Mouse (Mus musculus): ENCODE data around the gene Fscn1.

Fscn1 gene

GRCm38 (mm10) chr5:142959576-142960556 is at the start of gene Fscn1:
TSS of gene Fscn1 (plus strand) at chr5:142960343.
- DNase-seq (ENCODE audit: low read depth, low spot score), result peak; percentile 54

- no peak for DNase-seq (ENCODE audit: low read depth, low spot score)
Measured at GRCm38 (mm10) chr5:142911629-142912028, 48.5 kb upstream of the Fscn1 start.

DNA sequence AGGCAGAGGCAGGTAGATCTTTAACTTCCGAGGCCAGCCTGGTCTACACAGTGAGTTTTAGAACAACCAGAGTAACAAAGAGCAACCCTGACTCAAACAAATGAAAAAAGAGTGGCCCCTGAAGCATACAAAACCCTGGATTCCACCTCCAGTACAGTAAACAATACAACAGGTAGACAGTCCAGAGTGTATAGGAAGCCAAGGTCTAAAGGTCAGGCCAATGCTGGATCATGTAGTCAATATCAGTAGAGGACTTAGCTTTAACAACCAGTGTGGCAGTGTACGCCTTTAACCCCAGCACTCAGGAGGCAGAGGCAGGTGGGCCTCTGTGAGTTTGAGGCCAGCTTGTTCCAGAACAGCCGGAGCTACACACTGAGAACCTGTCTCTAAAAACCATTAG is 47.8 kb upstream of the Fscn1 start:
- no peak for DNase-seq (ENCODE audit: low read depth, low spot score)

GRCm38 (mm10) chr5:142912739-142913138 is 47.4 kb upstream of the Fscn1 start:
- no peak for DNase-seq (ENCODE audit: low read depth, low spot score)

GRCm38 (mm10) chr5:142915231-142915630 is 44.9 kb upstream of the Fscn1 start:
- DNase-seq (ENCODE audit: low read depth, low spot score), result no peak

DNA sequence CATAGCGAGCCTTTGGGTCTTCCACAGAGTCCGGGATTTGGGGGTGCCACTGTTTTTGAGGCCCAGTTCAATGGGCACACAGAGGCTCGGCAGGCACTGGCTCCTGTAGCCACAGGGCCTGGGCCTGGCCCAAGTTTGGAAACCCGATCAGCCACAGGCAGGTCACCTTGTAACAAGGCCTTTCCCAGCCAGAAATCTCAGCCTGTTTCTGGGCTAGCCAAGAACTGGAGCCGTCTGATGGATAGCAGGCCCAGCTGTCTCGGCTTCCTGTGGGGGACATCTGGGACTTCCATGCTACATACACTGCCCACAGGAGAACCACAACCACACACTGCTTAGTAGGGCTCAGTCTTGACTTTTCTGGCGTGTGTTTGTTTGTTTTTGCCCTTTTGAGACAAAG is 43.5 kb upstream of the Fscn1 start:
- DNase-seq (ENCODE audit: low read depth, low spot score), result peak; percentile 89

- DNase-seq (ENCODE audit: low read depth, low spot score), result no peak
Measured at GRCm38 (mm10) chr5:142917402-142917801, 42.7 kb upstream of the Fscn1 start.

GRCm38 (mm10) chr5:142920311-142921073 is 39.7 kb upstream of the Fscn1 start:
- peak; percentile 94 for DNase-seq (ENCODE audit: low read depth, low spot score)

GRCm38 (mm10) chr5:142921074-142921459 is 39.1 kb upstream of the Fscn1 start:
- no peak for DNase-seq (ENCODE audit: low read depth, low spot score)

DNA sequence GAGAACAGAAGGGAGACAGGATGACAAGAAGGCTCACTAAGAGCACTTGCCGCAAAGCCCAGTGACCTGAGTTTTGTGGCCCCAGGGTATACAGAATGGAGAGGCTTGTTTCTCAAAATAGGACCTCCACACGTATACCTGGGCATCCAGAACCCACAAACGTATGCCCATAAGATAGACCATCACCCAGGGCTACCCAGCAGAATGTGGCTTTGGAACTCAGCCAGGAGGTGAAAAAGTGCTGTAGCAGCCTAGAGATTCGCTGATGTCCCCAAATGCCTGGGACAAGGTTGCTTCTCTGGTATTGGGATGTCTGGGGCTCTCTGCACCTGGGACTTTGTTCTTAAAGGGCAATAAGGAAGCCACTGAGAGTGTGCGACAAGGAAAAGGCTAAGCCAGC is 37.9 kb upstream of the Fscn1 start:
- DNase-seq (ENCODE audit: low read depth, low spot score), result no peak

- no peak for DNase-seq (ENCODE audit: low read depth, low spot score)
Measured at GRCm38 (mm10) chr5:142923781-142924180, 36.4 kb upstream of the Fscn1 start.

GRCm38 (mm10) chr5:142924336-142924959 is 35.7 kb upstream of the Fscn1 start:
- no peak for DNase-seq (ENCODE audit: low read depth, low spot score)

DNA sequence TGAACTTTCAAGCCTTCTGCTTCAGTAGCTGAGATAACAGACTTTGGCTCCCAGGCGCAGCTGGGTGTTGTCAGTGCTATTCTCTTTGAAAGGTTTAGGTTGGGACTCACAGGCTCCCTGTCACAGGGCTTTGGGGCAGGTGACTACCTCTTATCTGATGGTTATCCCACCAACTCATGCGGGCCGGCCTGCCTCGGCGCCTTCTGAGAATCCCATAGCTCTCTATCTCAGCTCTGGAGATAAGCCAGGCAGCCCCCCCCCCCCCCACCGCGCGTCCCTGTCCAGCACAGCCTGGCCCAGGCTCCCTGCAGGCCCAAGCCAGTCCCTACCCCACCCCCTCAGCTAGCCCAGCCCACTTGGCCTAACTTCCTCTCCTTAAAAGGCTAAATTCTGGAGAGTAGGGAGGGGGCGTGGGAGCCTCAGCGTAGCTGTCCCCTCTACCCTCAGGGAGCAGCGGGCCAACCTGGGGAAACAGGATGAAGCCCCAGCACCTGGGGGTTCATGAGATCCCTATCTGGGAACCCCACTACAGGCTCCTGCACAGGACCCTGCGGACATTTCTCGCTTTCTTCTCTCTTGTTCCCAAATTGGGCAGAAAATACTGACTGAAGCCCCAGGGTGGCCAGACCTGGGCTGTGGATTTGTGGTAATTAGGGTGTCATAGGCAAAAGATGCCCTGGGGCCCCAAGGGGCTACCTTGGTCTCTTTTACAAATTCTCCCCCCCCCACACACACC is 33.8 kb upstream of the Fscn1 start:
- DNase-seq (ENCODE audit: low read depth, low spot score), result no peak

GRCm38 (mm10) chr5:142926940-142927228 is 33.3 kb upstream of the Fscn1 start:
- no peak for DNase-seq (ENCODE audit: low read depth, low spot score)

GRCm38 (mm10) chr5:142927341-142927930 is 32.7 kb upstream of the Fscn1 start:
- DNase-seq (ENCODE audit: low read depth, low spot score), result no peak

DNA sequence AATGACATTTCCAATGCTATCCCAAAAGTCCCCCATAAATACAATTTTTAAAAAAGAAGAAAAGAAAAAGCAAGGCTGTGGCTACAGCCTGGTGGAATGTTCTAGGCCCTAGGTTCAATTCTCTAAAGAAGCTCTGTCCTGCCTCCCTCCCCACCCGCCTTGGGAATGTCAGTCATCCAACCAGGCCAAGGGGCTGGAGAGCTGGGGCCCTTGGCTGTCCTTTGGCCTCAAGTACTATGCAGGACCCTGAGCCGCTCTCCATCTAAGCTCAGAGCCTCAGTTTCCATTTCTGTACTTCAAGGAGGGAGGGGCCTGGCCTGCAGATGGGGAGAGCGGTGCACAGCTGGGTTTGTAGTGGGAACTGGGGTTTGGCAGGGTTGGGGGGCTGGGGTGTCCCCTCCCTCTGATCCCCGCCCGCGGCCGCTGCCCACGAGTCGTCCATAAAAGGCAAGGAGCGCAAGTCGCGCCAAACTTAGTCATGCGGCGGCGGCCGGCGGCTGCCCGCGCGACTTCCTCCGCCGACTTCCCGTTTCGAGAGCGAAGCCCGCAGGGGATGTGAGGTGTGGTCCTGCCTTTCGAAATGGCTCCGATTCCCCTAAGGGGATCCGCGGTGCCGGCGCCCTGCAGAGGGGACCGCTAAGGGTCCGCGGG is 31.3 kb upstream of the Fscn1 start:
- DNase-seq (ENCODE audit: low read depth, low spot score), result peak; percentile 83

DNA sequence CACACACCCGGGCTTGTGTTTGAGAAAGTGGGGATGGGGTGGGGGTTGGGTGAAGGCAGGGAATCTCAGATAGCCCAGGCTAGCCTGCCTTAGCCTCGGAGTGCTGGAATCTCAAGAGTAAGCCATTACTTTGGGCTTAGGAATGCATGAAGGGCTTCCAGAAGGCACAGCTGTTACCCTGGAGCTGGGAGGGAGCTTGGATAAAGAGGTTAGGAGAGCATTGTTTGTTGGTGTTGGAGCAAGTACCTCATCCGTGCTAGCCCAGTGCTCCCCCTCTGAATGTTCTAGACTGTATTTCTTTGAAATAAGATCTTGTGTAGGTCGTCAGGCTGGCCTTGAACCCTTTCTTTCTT is 30.8 kb upstream of the Fscn1 start:
- DNase-seq (ENCODE audit: low read depth, low spot score), result no peak

DNA sequence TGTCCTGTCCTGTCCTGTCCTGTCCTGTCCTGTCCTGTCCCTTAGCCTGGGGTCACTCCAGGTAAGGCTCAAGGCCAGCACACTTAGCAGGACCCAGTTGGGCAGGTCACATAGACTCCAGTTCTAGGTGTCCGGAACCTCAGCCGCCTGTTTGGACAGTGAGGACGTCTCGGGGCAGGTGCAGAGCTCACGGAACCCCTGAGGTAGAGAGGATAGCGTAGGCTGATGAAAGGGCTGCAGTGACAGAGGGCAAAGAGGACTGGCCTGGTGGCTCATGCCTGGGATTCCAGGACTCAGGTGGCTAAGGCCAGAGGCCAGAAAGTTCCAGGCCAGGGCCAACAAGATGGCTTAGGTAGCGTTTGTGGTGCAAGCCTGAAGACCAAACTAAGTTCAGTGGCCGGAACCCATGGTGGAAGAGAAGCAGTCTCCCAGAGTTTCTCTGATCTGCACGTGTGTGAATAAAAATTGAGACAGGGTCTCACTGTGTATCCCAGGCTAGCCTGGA is 28.9 kb upstream of the Fscn1 start:
- no peak for DNase-seq (ENCODE audit: low read depth, low spot score)

GRCm38 (mm10) chr5:142932084-142932685 is 28.0 kb upstream of the Fscn1 start:
- peak; percentile 79 for DNase-seq (ENCODE audit: low read depth, low spot score)

GRCm38 (mm10) chr5:142932731-142933130 is 27.4 kb upstream of the Fscn1 start:
- no peak for DNase-seq (ENCODE audit: low read depth, low spot score)

Measured in skeletal muscle tissue, adult 2 months (tissue).